Mouse (Mus musculus) liver, adult 2 months (tissue): ENCODE data around the gene Ezr. TPM values are rescaled to one million over a fixed set of nuclear protein-coding genes. Genes with fewer than 3 reads are reported as not detected.
A peak's percentile ranks its signal among the peaks of the same experiment; 100 is the strongest.

Experiments used
- DNase-seq: peaks from one replicate; pipeline ENCODE4 v3.0.0-alpha.2; 2011; ENCODE audit warnings: low read depth, low spot score; ENCODE audit errors: extremely low read depth
- H3K27ac ChIP-seq: fragments of 200-500 bp; replicated peaks from 2 replicates; pipeline ENCODE4 v1.5.1; 2012; ENCODE audit warnings: low read depth, mild to moderate bottlenecking, control low read depth, inconsistent platforms, low read length; ENCODE audit not compliant: insufficient read depth
- H3K27me3 ChIP-seq: fragments of 200-500 bp; 2 replicates; pipeline ENCODE4 v1.6.1; 2012; ENCODE audit warnings: mild to moderate bottlenecking, moderate library complexity, low read length, inconsistent platforms; ENCODE audit not compliant: control insufficient read depth, insufficient read depth
- H3K36me3 ChIP-seq: fragments of 200-500 bp; 2 replicates; pipeline ENCODE4 v1.6.1; 2012; ENCODE audit warnings: low read length, inconsistent platforms; ENCODE audit not compliant: control insufficient read depth, insufficient read depth
- H3K4me1 ChIP-seq: fragments of 200-500 bp; 2 replicates; pipeline ENCODE4 v1.6.1; 2011; ENCODE audit warnings: low read length; ENCODE audit not compliant: control insufficient read depth, insufficient read depth
- H3K4me3 ChIP-seq: fragments of 200-500 bp; 2 replicates; pipeline ENCODE4 v1.5.1; 2011; ENCODE audit warnings: low read depth, mild to moderate bottlenecking, control low read depth, low read length, moderate library complexity; ENCODE audit not compliant: insufficient read depth
- H3K79me2 ChIP-seq: fragments of 200-500 bp; 2 replicates; pipeline ENCODE4 v1.6.1; 2012; ENCODE audit warnings: inconsistent platforms, mild to moderate bottlenecking, low read length, moderate library complexity; ENCODE audit not compliant: control insufficient read depth, insufficient read depth
- H3K9ac ChIP-seq: fragments of 200-500 bp; 2 replicates; pipeline ENCODE4 v1.6.1; 2012; ENCODE audit warnings: low read depth, mild to moderate bottlenecking, control low read depth, inconsistent platforms, low read length
- CTCF ChIP-seq: fragments of 200-500 bp; IDR thresholded peaks from 2 replicates; pipeline ENCODE4 v1.5.1; 2011; ENCODE audit warnings: low read depth, low read length, control low read depth
- POLR2A ChIP-seq: fragments of 200-500 bp; IDR thresholded peaks from 2 replicates; pipeline ENCODE4 v1.6.1; 2011; ENCODE audit warnings: low read length, control low read depth; ENCODE audit not compliant: insufficient read depth; ENCODE audit errors: extremely low read depth
- WGBS: fragments of 180-500 bp; shearing (Covaris S2); methylation state at CpG from one replicate; pipeline ENCODE4 v1.1.7; 2018; 5-methylcytosine and 5-hydroxymethylcytosine counted together
- polyA plus RNA-seq: library from polyadenylated mRNA; depleted of rRNA; stranded (reverse); fragments of >200 nt; gene quantifications from 2 replicates; pipeline ENCODE4 v1.2.3, GENCODE M21; 2012
- total RNA-seq: library from RNA; depleted of rRNA; stranded (reverse); fragments of >200 nt; gene quantifications from 2 replicates; pipeline ENCODE4 v1.2.3, GENCODE M21; 2014

Gene Ezr
- total and polyA plus RNA-seq, 2 experiments, result 2.6 to 3.1 TPM

GRCm38 (mm10) chr17:6816796-6817195 lies 34.2 kb upstream of the Ezr start:
- Histone ChIP-seq H3K27me3 (no peaks in the 10 kb centered on the region), H3K36me3 (no peaks in the 10 kb centered on the region), H3K79me2 (no peaks in the 10 kb centered on the region), H3K9ac (no peak overlapping the region), H3K4me1 (0 out of 2 replicates have a peak, but pooled peaks cover 3% of the 10 kb centered on the region), H3K27ac (no peak overlapping the region), H3K4me3 (no peak overlapping the region)
- DNase-seq, result no peak
- 80% methylated on average over 5 of the region's 5 CpGs for WGBS
- TF ChIP-seq CTCF (no peak), POLR2A (no peak)

- TF ChIP-seq POLR2A (no peak), CTCF (no peak)
- no peaks in the 10 kb centered on the region for H3K36me3 ChIP-seq
- H3K4me1 ChIP-seq, result 0 out of 2 replicates have a peak, but pooled peaks cover 3% of the 10 kb centered on the region
- H3K27me3 ChIP-seq, result no peaks in the 10 kb centered on the region
- no peaks in the 10 kb centered on the region for H3K79me2 ChIP-seq
- H3K4me3 ChIP-seq, result no peak overlapping the region
- WGBS, result 79% methylated on average over 1 of the region's 1 CpGs
- H3K9ac ChIP-seq, result no peak overlapping the region
- no peak overlapping the region for H3K27ac ChIP-seq
- peak; percentile 9 for DNase-seq
These were observed 33.6 kb upstream of the Ezr start for GRCm38 (mm10) chr17:6816151-6816550.

- H3K79me2 ChIP-seq, result no peaks in the 10 kb centered on the region
- H3K4me3 ChIP-seq, result no peak overlapping the region
- H3K27ac ChIP-seq, result no peak overlapping the region
- no peaks in the 10 kb centered on the region for H3K27me3 ChIP-seq
- WGBS, result 18% methylated on average over 4 of the region's 4 CpGs
- no peaks in the 10 kb centered on the region for H3K36me3 ChIP-seq
- no peak for TF ChIP-seq POLR2A
- TF ChIP-seq CTCF, result no peak
- peak; percentile 58 for DNase-seq
- H3K4me1 ChIP-seq, result 0 out of 2 replicates have a peak, but pooled peaks cover 3% of the 10 kb centered on the region
- no peak overlapping the region for H3K9ac ChIP-seq
These were observed 32.1 kb upstream of the Ezr start for GRCm38 (mm10) chr17:6814656-6815055.

- TF ChIP-seq CTCF (no peak), POLR2A (no peak)
- H3K27ac ChIP-seq, result no peak overlapping the region
- H3K4me1 ChIP-seq, result 0 out of 2 replicates have a peak, but pooled peaks cover 3% of the 10 kb centered on the region
- H3K9ac ChIP-seq, result no peak overlapping the region
- no peak for DNase-seq
- no peak overlapping the region for H3K4me3 ChIP-seq
- H3K79me2 ChIP-seq, result no peaks in the 10 kb centered on the region
- H3K27me3 ChIP-seq, result no peaks in the 10 kb centered on the region
- 70% methylated on average over 3 of the region's 3 CpGs for WGBS
- H3K36me3 ChIP-seq, result no peaks in the 10 kb centered on the region
These were observed 30.2 kb upstream of the Ezr start for GRCm38 (mm10) chr17:6812851-6813191.

- H3K27me3 ChIP-seq, result no peaks in the 10 kb centered on the region
- H3K27ac ChIP-seq, result no peak overlapping the region
- no peaks in the 10 kb centered on the region for H3K36me3 ChIP-seq
- no peak overlapping the region for H3K4me3 ChIP-seq
- H3K9ac ChIP-seq, result no peak overlapping the region
- no peak for TF ChIP-seq CTCF
- TF ChIP-seq POLR2A, result no peak
- no peak for DNase-seq
- 80% methylated on average over 7 of the region's 7 CpGs for whole genome bisulfite sequencing
- H3K79me2 ChIP-seq, result no peaks in the 10 kb centered on the region
- 0 out of 2 replicates have a peak, but pooled peaks cover 3% of the 10 kb centered on the region for H3K4me1 ChIP-seq
These were observed 29.6 kb upstream of the Ezr start for GRCm38 (mm10) chr17:6811931-6812850.

- DNase-seq, result no peak
- H3K4me1 ChIP-seq, result no peaks in the 10 kb centered on the region
- H3K36me3 ChIP-seq, result no peaks in the 10 kb centered on the region
- WGBS, result 85% methylated on average over 3 of the region's 3 CpGs
- H3K9ac ChIP-seq, result no peak overlapping the region
- H3K27ac ChIP-seq, result no peak overlapping the region
- no peaks in the 10 kb centered on the region for H3K79me2 ChIP-seq
- no peak for TF ChIP-seq POLR2A
- no peak for TF ChIP-seq CTCF
- no peak overlapping the region for H3K4me3 ChIP-seq
- H3K27me3 ChIP-seq, result no peaks in the 10 kb centered on the region
These were observed 26.7 kb upstream of the Ezr start for GRCm38 (mm10) chr17:6809331-6809730.
